Mouse (Mus musculus) ES-Bruce4 (cell line): ENCODE results near the gene Vps53.

Experiments
- CTCF ChIP-seq: IDR thresholded peaks from one replicate; pipeline ENCODE4 v1.8.1; 2011; ENCODE audit warnings: low read depth, low read length
- POLR2A ChIP-seq: IDR thresholded peaks from one replicate; pipeline ENCODE4 v1.8.1; 2011; ENCODE audit warnings: low read length; ENCODE audit not compliant: insufficient read depth

GRCm38 (mm10) chr11:76026527-76027138 is 152.8 kb downstream of the Vps53 start:
- TF ChIP-seq CTCF (no peak), POLR2A (no peak)
